Mouse (Mus musculus) adrenal gland, postnatal 14 days (tissue): Measurements from ENCODE around the gene Tor1b. TPM values are rescaled to one million over a fixed set of nuclear protein-coding genes. Genes with fewer than 3 reads are reported as not detected.

Experiments used
- DNase-seq: peaks from one replicate; pipeline ENCODE4 v3.0.0; 2021; ENCODE audit warnings: mixed read lengths
- total RNA-seq: library from RNA; stranded (reverse); gene quantifications from 2 replicates; pipeline ENCODE4 v1.2.3, GENCODE M21; 2021

The Tor1b gene
- total RNA-seq, 1 experiment from 2014 or later, result 40.7 TPM

GRCm38 (mm10) chr2:30985111-30986020 is 32.6 kb downstream of the Tor1b start:
- peak; percentile 90 for DNase-seq

DNA sequence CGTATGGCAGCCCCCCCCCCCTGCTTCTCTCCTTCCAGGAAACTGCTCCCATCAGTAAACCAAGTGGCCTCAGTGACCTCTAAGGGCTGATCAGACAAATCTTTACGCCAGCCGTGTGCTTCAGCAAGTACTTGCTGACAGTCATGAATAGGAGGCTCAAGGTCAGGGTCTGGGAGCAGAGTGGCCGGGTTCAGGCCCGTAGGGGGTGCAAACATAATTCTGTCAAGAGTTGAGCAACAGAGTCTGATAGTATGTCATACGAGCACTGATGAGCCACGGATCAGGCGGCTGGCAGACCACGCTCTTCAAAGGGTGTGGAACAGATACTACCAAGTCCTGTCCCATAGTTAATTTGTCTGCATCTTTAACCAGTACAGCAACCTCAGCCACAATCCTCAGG is 37.5 kb downstream of the Tor1b start:
- peak; percentile 77 for DNase-seq

DNA sequence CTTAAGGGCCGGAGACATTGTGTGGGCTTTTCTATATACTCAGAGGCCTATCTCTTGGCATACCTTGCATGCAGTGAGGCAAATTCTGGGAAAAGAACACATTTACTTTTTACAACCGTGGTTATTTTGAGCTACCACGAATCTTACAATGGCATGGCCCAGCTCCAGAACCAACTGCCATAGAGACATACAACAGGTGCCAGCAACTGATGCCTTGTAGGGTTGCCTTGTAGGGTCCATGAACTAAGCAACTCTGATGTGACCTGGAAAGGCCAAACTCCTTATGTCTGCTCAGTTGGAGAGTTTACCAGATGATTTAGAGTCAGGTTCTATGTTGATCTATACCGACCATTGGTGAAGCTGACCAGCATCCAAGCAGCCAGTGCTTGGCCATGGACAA is 42.1 kb downstream of the Tor1b start:
- DNase-seq, result no peak

GRCm38 (mm10) chr2:30995432-30995996 is 42.8 kb downstream of the Tor1b start:
- peak; percentile 60 for DNase-seq

DNA sequence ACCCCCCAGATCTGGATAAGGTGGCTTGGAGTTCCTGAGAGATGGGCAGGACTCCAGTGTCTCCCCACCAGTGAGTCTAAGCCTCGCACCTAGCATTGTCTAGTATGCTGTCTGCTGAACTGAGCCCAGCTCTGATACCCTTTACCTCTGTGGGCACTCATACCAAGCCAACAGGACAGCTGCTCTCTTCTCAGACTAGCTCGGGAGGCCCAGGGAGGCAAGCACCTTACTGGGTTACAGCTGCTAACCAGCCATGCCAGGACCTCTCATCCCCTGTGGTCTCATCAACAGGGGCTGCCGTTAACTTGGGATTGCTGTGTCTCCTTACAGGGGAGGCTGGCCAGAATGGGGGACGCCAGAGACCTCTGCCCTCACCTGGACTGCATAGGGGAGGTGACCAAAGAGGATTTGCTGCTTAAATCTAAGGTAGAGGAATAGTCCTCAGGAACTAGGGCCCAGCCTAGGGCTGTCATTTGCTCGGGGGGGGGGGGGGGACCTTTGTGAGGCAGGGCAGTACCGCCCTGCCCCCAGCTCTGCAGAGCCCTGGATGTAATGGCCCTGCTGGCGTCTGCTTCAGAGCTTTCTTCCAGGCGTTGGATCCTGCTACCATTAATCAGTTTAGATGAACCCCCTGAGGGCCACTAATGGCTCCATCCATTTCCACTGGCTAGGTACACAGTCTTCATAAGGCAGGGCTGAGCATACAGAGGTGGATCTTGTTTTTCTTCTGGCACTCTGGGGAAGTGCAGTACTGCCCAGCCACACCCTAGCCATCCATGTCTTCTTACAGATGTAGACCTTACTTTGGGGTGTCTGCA is 45.9 kb downstream of the Tor1b start:
- DNase-seq, result no peak

GRCm38 (mm10) chr2:31002857-31003256 is 50.1 kb downstream of the Tor1b start:
- DNase-seq, result no peak

DNA sequence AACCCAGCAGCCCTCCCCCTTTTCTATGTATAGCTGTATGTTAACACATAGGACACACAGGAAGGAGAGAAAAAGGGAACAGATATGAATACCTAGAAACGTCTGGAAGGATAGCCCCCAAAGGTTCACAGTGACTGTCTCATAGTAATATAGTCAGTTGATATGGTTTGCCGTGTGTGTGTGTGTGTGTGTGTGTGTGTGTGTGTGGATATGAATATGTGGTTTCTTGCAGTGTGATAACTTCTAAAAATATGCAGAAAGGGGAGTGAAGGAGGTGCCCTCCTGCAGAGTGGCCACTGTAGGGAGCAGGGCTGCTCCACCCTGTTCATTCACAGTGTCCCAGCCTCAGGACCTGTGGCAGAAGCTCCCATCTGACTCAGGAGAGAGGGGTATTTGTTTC is 52.7 kb downstream of the Tor1b start:
- DNase-seq, result no peak

GRCm38 (mm10) chr2:31006434-31006833 is 53.7 kb downstream of the Tor1b start:
- DNase-seq, result peak; percentile 55

DNA sequence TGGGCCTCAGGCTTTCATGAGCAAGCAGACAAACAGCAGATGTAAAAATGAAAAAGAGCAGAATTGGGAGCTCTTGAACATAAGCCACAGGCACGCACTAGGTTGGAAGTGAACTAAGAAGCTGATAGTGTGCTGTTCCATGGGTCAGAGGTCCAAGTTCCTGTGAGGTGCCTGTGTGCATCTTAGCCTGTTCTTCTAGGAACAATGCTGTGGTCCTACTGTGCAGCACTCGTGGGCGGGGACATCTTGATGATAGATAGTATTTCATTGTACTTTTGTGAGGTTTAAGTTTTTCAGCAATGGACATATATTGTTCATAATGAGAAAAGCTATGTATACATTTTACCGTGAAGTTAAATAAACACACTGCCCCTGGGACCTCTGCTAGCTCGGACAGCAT is 54.4 kb downstream of the Tor1b start:
- DNase-seq, result no peak

Other genes with a start within 250 kb of the Tor1b start
- 0.98 and 2.0 TPM in 2 replicates for gene 1700001O22Rik, start 149.3 kb upstream of the Tor1b start, total RNA-seq
- gene Ntmt1, start 145.1 kb upstream of the Tor1b start, total RNA-seq, result 32.3 and 37.7 TPM in 2 replicates
- 22.3 and 25.8 TPM in 2 replicates for gene Asb6, start 122.6 kb upstream of the Tor1b start, total RNA-seq
- gene Prrx2, start 118.0 kb upstream of the Tor1b start, total RNA-seq, result 1.6 and 2.4 TPM in 2 replicates
- gene Ptges, start 23.1 kb upstream of the Tor1b start, total RNA-seq, result 11.7 and 12.7 TPM in 2 replicates
- gene Tor1a, start 15.0 kb downstream of the Tor1b start, total RNA-seq, result 33.5 and 42.5 TPM in 2 replicates
- gene BC005624, start 29.2 kb downstream of the Tor1b start, total RNA-seq, result 33.0 and 37.0 TPM in 2 replicates
- gene Usp20, start 29.3 kb downstream of the Tor1b start, total RNA-seq, result 17.4 and 23.5 TPM in 2 replicates
- gene Fnbp1, start 189.0 kb downstream of the Tor1b start, total RNA-seq, result 53.0 and 66.5 TPM in 2 replicates
- gene Gpr107, start 199.4 kb downstream of the Tor1b start, total RNA-seq, result 46.8 and 48.1 TPM in 2 replicates